Mouse (Mus musculus): Measurements from ENCODE around the gene Plscr2.

GRCm38 (mm10) chr9:92249987-92250772 lies 25.2 kb upstream of the Plscr2 start:
- TF ChIP-seq CTCF (IDR thresholded peaks at IDR 0.05; ENCODE audit: low read depth, low read length): 0 out of 2 replicates have a peak, but pooled peaks have one; percentile 2
- peak; percentile 42; the same call in 1 of the 2 replicates for TF ChIP-seq POLR2A (IDR thresholded peaks at IDR 0.05; ENCODE audit: extremely low read depth, insufficient read depth, low read length)

Data from liver, adult 2 months (tissue).